Mouse (Mus musculus): Measurements from ENCODE around the gene Plekha6. TPM values are rescaled to one million over a fixed set of nuclear protein-coding genes. Genes with fewer than 3 reads are reported as not detected.

The Plekha6 gene
- polyA plus RNA-seq, 1 experiment, result 2.1 TPM

- H3K27ac ChIP-seq (ENCODE audit: control insufficient read depth, insufficient read depth, low read depth, low read length, poor library complexity), result no peak overlapping the region
- WGBS, result 76% methylated on average over 11 of the region's 11 CpGs
- H3K4me1 ChIP-seq (ENCODE audit: control insufficient read depth, insufficient read depth, low read length), result no peaks in the 10 kb centered on the region; the same call in 1 of the 2 replicates
- TF ChIP-seq CTCF (IDR thresholded peaks at IDR 0.05; ENCODE audit: control insufficient read depth, insufficient read depth, low read length) (no peak), POLR2A (IDR thresholded peaks at IDR 0.05; ENCODE audit: borderline replicate concordance, control insufficient read depth, low read depth, low read length) (no peak)
- H3K4me3 ChIP-seq (replicated peaks; ENCODE audit: control insufficient read depth, low read depth, low read length), result no peak overlapping the region
These were observed 44.2 kb downstream of the Plekha6 start for GRCm38 (mm10) chr1:133208086-133208815.

GRCm38 (mm10) chr1:133209036-133209435 is 45.0 kb downstream of the Plekha6 start:
- no peak for TF ChIP-seq POLR2A (IDR thresholded peaks at IDR 0.05; ENCODE audit: borderline replicate concordance, control insufficient read depth, low read depth, low read length)
- H3K27ac ChIP-seq (ENCODE audit: control insufficient read depth, insufficient read depth, low read depth, low read length, poor library complexity), result no peak overlapping the region
- no peak overlapping the region for H3K4me3 ChIP-seq (replicated peaks; ENCODE audit: control insufficient read depth, low read depth, low read length)
- 87% methylated on average over 11 of the region's 11 CpGs for WGBS
- H3K4me1 ChIP-seq (ENCODE audit: control insufficient read depth, insufficient read depth, low read length), result no peaks in the 10 kb centered on the region; the same call in 1 of the 2 replicates

GRCm38 (mm10) chr1:133209482-133209881 is 45.5 kb downstream of the Plekha6 start:
- no peak overlapping the region for H3K27ac ChIP-seq (ENCODE audit: control insufficient read depth, insufficient read depth, low read depth, low read length, poor library complexity)
- H3K4me1 ChIP-seq (ENCODE audit: control insufficient read depth, insufficient read depth, low read length), result no peaks in the 10 kb centered on the region; the same call in 1 of the 2 replicates
- TF ChIP-seq CTCF (IDR thresholded peaks at IDR 0.05; ENCODE audit: control insufficient read depth, insufficient read depth, low read length) (no peak), POLR2A (IDR thresholded peaks at IDR 0.05; ENCODE audit: borderline replicate concordance, control insufficient read depth, low read depth, low read length) (no peak)
- 28% methylated on average over 7 of the region's 7 CpGs for WGBS
- H3K4me3 ChIP-seq (replicated peaks; ENCODE audit: control insufficient read depth, low read depth, low read length), result no peak overlapping the region

GRCm38 (mm10) chr1:133209901-133210516 is 46.0 kb downstream of the Plekha6 start:
- Histone ChIP-seq H3K4me3 (replicated peaks; ENCODE audit: control insufficient read depth, low read depth, low read length) (no peak overlapping the region), H3K4me1 (ENCODE audit: control insufficient read depth, insufficient read depth, low read length) (no peaks in the 10 kb centered on the region; the same call in 1 of the 2 replicates), H3K27ac (ENCODE audit: control insufficient read depth, insufficient read depth, low read depth, low read length, poor library complexity) (no peak overlapping the region)
- 73% methylated on average over 17 of the region's 17 CpGs for WGBS
- TF ChIP-seq CTCF (IDR thresholded peaks at IDR 0.05; ENCODE audit: control insufficient read depth, insufficient read depth, low read length), result no peak
- no peak for TF ChIP-seq POLR2A (IDR thresholded peaks at IDR 0.05; ENCODE audit: borderline replicate concordance, control insufficient read depth, low read depth, low read length)

GRCm38 (mm10) chr1:133210766-133211165 is 46.8 kb downstream of the Plekha6 start:
- no peak overlapping the region for H3K4me3 ChIP-seq (replicated peaks; ENCODE audit: control insufficient read depth, low read depth, low read length)
- H3K27ac ChIP-seq (ENCODE audit: control insufficient read depth, insufficient read depth, low read depth, low read length, poor library complexity), result no peak overlapping the region
- TF ChIP-seq CTCF (IDR thresholded peaks at IDR 0.05; ENCODE audit: control insufficient read depth, insufficient read depth, low read length) (no peak), POLR2A (IDR thresholded peaks at IDR 0.05; ENCODE audit: borderline replicate concordance, control insufficient read depth, low read depth, low read length) (no peak)
- no peaks in the 10 kb centered on the region; the same call in 1 of the 2 replicates for H3K4me1 ChIP-seq (ENCODE audit: control insufficient read depth, insufficient read depth, low read length)
- 82% methylated on average over 7 of the region's 7 CpGs for WGBS

GRCm38 (mm10) chr1:133212273-133212672 is 48.3 kb downstream of the Plekha6 start:
- no peaks in the 10 kb centered on the region; the same call in 1 of the 2 replicates for H3K4me1 ChIP-seq (ENCODE audit: control insufficient read depth, insufficient read depth, low read length)
- no peak overlapping the region for H3K27ac ChIP-seq (ENCODE audit: control insufficient read depth, insufficient read depth, low read depth, low read length, poor library complexity)
- WGBS, result 69% methylated on average over 4 of the region's 4 CpGs
- no peak overlapping the region for H3K4me3 ChIP-seq (replicated peaks; ENCODE audit: control insufficient read depth, low read depth, low read length)
- TF ChIP-seq POLR2A (IDR thresholded peaks at IDR 0.05; ENCODE audit: borderline replicate concordance, control insufficient read depth, low read depth, low read length) (no peak), CTCF (IDR thresholded peaks at IDR 0.05; ENCODE audit: control insufficient read depth, insufficient read depth, low read length) (no peak)

- Histone ChIP-seq H3K4me1 (ENCODE audit: control insufficient read depth, insufficient read depth, low read length) (no peaks in the 10 kb centered on the region; the same call in 1 of the 2 replicates), H3K4me3 (replicated peaks; ENCODE audit: control insufficient read depth, low read depth, low read length) (no peak overlapping the region), H3K27ac (ENCODE audit: control insufficient read depth, insufficient read depth, low read depth, low read length, poor library complexity) (no peak overlapping the region)
- 81% methylated on average over 7 of the region's 7 CpGs for WGBS
- no peak for TF ChIP-seq CTCF (IDR thresholded peaks at IDR 0.05; ENCODE audit: control insufficient read depth, insufficient read depth, low read length)
- TF ChIP-seq POLR2A (IDR thresholded peaks at IDR 0.05; ENCODE audit: borderline replicate concordance, control insufficient read depth, low read depth, low read length), result no peak
These were observed 49.1 kb downstream of the Plekha6 start for GRCm38 (mm10) chr1:133213098-133213497.

GRCm38 (mm10) chr1:133213901-133214300 is 49.9 kb downstream of the Plekha6 start:
- no peak overlapping the region for H3K4me3 ChIP-seq (replicated peaks; ENCODE audit: control insufficient read depth, low read depth, low read length)
- WGBS, result 85% methylated on average over 4 of the region's 4 CpGs
- H3K4me1 ChIP-seq (ENCODE audit: control insufficient read depth, insufficient read depth, low read length), result no peaks in the 10 kb centered on the region; the same call in 1 of the 2 replicates
- TF ChIP-seq POLR2A (IDR thresholded peaks at IDR 0.05; ENCODE audit: borderline replicate concordance, control insufficient read depth, low read depth, low read length), result no peak
- no peak for TF ChIP-seq CTCF (IDR thresholded peaks at IDR 0.05; ENCODE audit: control insufficient read depth, insufficient read depth, low read length)
- no peak overlapping the region for H3K27ac ChIP-seq (ENCODE audit: control insufficient read depth, insufficient read depth, low read depth, low read length, poor library complexity)
